In genomic region chr2:178119561-178120355, GRCm38 (mm10) we compare ENCODE assay signal across 10 mouse cellular contexts. TPM values are rescaled to one million over a fixed set of nuclear protein-coding genes. Genes with fewer than 3 reads are reported as not detected.
DNase-seq lines count a peak whose midpoint lies in the region; ATAC-seq and TF ChIP-seq lines count a peak whose summit lies in the region.
"Had no signal": no experiment of that assay in that cellular context is flagged by ENCODE, and none has a peak within 500 bp of the region (broad histone marks: within the 10 kb centered on the region; RNA-seq: fewer than 3 reads in every experiment).

No protein-coding gene starts in this region.

- peaks cover 16% of the 10 kb centered on the region for H3K27me3 ChIP-seq in hindbrain, embryonic 11.5 days (ENCODE audit: control insufficient read depth, insufficient read depth, low read length)
- peaks cover 10% of the 10 kb centered on the region for H3K27me3 ChIP-seq in midbrain, postnatal 0 days (ENCODE audit: insufficient read depth, low read length)

- no peaks in the 10 kb centered on the region for H3K9me3 ChIP-seq in hindbrain, embryonic 11.5 days (ENCODE audit: control insufficient read depth, low read length)
- no peaks in the 10 kb centered on the region for H3K9me3 ChIP-seq in midbrain, postnatal 0 days (ENCODE audit: low read length)

- 19% methylated on average over 19 of the region's 19 CpGs for WGBS in hindbrain, embryonic 11.5 days
- 24% methylated on average over 19 of the region's 19 CpGs for WGBS in midbrain, postnatal 0 days

- peak; percentile 29; the same call in 1 of the 2 replicates for TF ChIP-seq CTCF in midbrain, postnatal 0 days (IDR thresholded peaks at IDR 0.05)

- peak overlapping the region; percentile 40 for H3K4me3 ChIP-seq in hindbrain, embryonic 11.5 days (ENCODE audit: low read depth, low read length)
- H3K4me3 ChIP-seq in midbrain, postnatal 0 days (ENCODE audit: low read depth, low read length), result peak overlapping the region; percentile 55
- H3K4me3 ChIP-seq: erythroblast, embryonic 14.5 days had no signal

- H3K27ac ChIP-seq in hindbrain, embryonic 11.5 days (ENCODE audit: low read depth, low read length), result no peak overlapping the region
- H3K27ac ChIP-seq in midbrain, postnatal 0 days (ENCODE audit: low read depth, low read length), result no peak overlapping the region

- H3K9ac ChIP-seq in hindbrain, embryonic 11.5 days (ENCODE audit: low read depth, low read length), result no peak overlapping the region
- H3K9ac ChIP-seq in midbrain, postnatal 0 days (replicated peaks; ENCODE audit: low read length, poor library complexity, severe bottlenecking), result no peak overlapping the region; the same call in 1 of the 2 replicates

- H3K4me2 ChIP-seq in hindbrain, embryonic 11.5 days (replicated peaks; ENCODE audit: low read depth, low read length), result peak overlapping the region; percentile 95
- peak overlapping the region; percentile 99 for H3K4me2 ChIP-seq in midbrain, postnatal 0 days (ENCODE audit: low read depth, low read length, poor library complexity, severe bottlenecking)

- DNase-seq in layer of hippocampus, adult 11-12 months (ENCODE audit: low spot score), result peak; percentile 6
- no peak for DNase-seq in layer of hippocampus, adult 9-10 months (ENCODE audit: low spot score)
- peak; percentile 87 for DNase-seq in cerebellum, adult 9-10 months
- no peak for DNase-seq in hindbrain, embryonic 11.5 days (ENCODE audit: low spot score)
- DNase-seq in midbrain, postnatal 0 days (ENCODE audit: low spot score), result no peak
- no peak for DNase-seq in adrenal gland, adult 8-10 months
- no peak for DNase-seq in ovary, adult 18-20 months (ENCODE audit: low spot score)
- DNase-seq in gastrocnemius, adult 18-20 months (ENCODE audit: low spot score), result no peak

- no peaks in the 10 kb centered on the region for H3K36me3 ChIP-seq in hindbrain, embryonic 11.5 days (ENCODE audit: control insufficient read depth, insufficient read depth, low read length)
- no peaks in the 10 kb centered on the region for H3K36me3 ChIP-seq in midbrain, postnatal 0 days (ENCODE audit: insufficient read depth, low read length)

- peaks cover 8% of the 10 kb centered on the region; the same call in 1 of the 2 replicates for H3K4me1 ChIP-seq in hindbrain, embryonic 11.5 days (replicated peaks; ENCODE audit: control insufficient read depth, insufficient read depth, low read length)
- H3K4me1 ChIP-seq in midbrain, postnatal 0 days (ENCODE audit: insufficient read depth, low read length), result 0 out of 2 replicates have a peak, but pooled peaks cover 3% of the 10 kb centered on the region

- peak; percentile 29; the same call in 1 of the 2 replicates for ATAC-seq in hindbrain, embryonic 11.5 days (ENCODE audit: low FRiP score)
- peak; percentile 11; the same call in 1 of the 2 replicates for ATAC-seq in midbrain, postnatal 0 days (ENCODE audit: low FRiP score)
- ATAC-seq: Patski had no signal

RNA-seq across cellular contexts. Expression of gene Phactr3, which starts 1.0 kb away (rescaled TPM):
- polyA plus RNA-seq in hindbrain, embryonic 11.5 days (2014; fragmentation: Nextera tagmentation; extraction: Ambion mirVana), result 11.9 and 14.5 TPM in 2 replicates
- total RNA-seq in midbrain, postnatal 0 days (2014; rRNA removed), result 105 and 130 TPM in 2 replicates
- polyA plus RNA-seq in midbrain, postnatal 0 days (2015; fragmentation: Nextera tagmentation; extraction: Ambion mirVana), result 94.2 and 96.5 TPM in 2 replicates
- 1 to 10 TPM; 1.7 to 6.1 (median 3.5) TPM for total RNA-seq in adrenal gland, adult 8-10 months (2022)
- under 1 TPM; 0.07 to 0.18 TPM for total RNA-seq in gastrocnemius, adult 18-20 months (2021)
- polyA plus RNA-seq: erythroblast, embryonic 14.5 days; Patski had no signal

RNA-seq across cellular contexts. Expression of gene Zfp931, which starts 41.5 kb away (rescaled TPM):
- 15.7 and 16.2 TPM in 2 replicates for polyA plus RNA-seq in hindbrain, embryonic 11.5 days (2014; fragmentation: Nextera tagmentation; extraction: Ambion mirVana)
- total RNA-seq in midbrain, postnatal 0 days (2014; rRNA removed), result 17.4 and 17.5 TPM in 2 replicates
- 12.9 and 14.8 TPM in 2 replicates for polyA plus RNA-seq in midbrain, postnatal 0 days (2015; fragmentation: Nextera tagmentation; extraction: Ambion mirVana)
- 10 to 100 TPM; 22.9 to 31.6 (median 26.3) TPM for total RNA-seq in adrenal gland, adult 8-10 months (2022)
- total RNA-seq in gastrocnemius, adult 18-20 months (2021), result 10 to 100 TPM; 10.5 to 11.5 TPM
- polyA plus RNA-seq: erythroblast, embryonic 14.5 days had no signal

Comparison
In these comparisons a context has a peak if more than half of its experiments do, and no peak if none do; other contexts are left out.
1. DNase-seq: peak in layer of hippocampus, adult 11-12 months (single experiment) and cerebellum, adult 9-10 months (single experiment); none in layer of hippocampus, adult 9-10 months (single experiment), hindbrain, embryonic 11.5 days (single experiment), midbrain, postnatal 0 days (single experiment), adrenal gland, adult 8-10 months (single experiment), ovary, adult 18-20 months (single experiment) and gastrocnemius, adult 18-20 months (single experiment).
2. RNA of gene Phactr3, which starts 1.0 kb away (total RNA-seq): 105 to 130 TPM in midbrain, postnatal 0 days; 1.7 to 6.1 TPM in adrenal gland, adult 8-10 months and 0.07 to 0.18 TPM in gastrocnemius, adult 18-20 months; every median in the first group is over 10 times any median in the second.